Mouse (Mus musculus): Measurements from ENCODE around the gene Mta1. TPM values are rescaled to one million over a fixed set of nuclear protein-coding genes. Genes with fewer than 3 reads are reported as not detected.

Mta1 gene
- polyA plus RNA-seq, 1 experiment from 2014 or later, result 17.2 TPM

- Histone ChIP-seq H3K4me1 (replicated peaks) (peaks cover 33% of the 10 kb centered on the region), H3K9ac (replicated peaks) (peak overlapping the region; percentile 66), H3K27ac (peak overlapping the region; percentile 59; the same call in 1 of the 2 replicates), H3K4me3 (replicated peaks) (peak overlapping the region; percentile 62), H3K9me3 (no peaks in the 10 kb centered on the region), H3K36me3 (no peaks in the 10 kb centered on the region), H3K4me2 (replicated peaks) (peak overlapping the region; percentile 91), H3K27me3 (peaks cover 41% of the 10 kb centered on the region)
- 6% methylated on average over 32 of the region's 32 CpGs for WGBS
- peak; percentile 2 for ATAC-seq
Observed at GRCm38 (mm10) chr12:113155076-113155771, 57.1 kb downstream of the Mta1 start.

- Histone ChIP-seq H3K4me2 (replicated peaks) (peak within 1 kb of the TSS; percentile 91), H3K36me3 (no peaks in the 10 kb centered on the region; the same call in 1 of the 2 replicates), H3K27me3 (peaks cover 34% of the 10 kb centered on the region), H3K27ac (peak within 1 kb of the TSS; percentile 59; the same call in 1 of the 2 replicates), H3K9ac (replicated peaks) (peak within 1 kb of the TSS; percentile 73), H3K4me3 (replicated peaks) (peak within 1 kb of the TSS; percentile 62), H3K9me3 (no peaks in the 10 kb centered on the region), H3K4me1 (replicated peaks) (peaks cover 33% of the 10 kb centered on the region)
- under 1% methylated on average over 46 of the region's 46 CpGs for WGBS
- peak; percentile 98 for ATAC-seq
Observed at GRCm38 (mm10) chr12:113155887-113156539, 57.9 kb downstream of the Mta1 start, which contains the start of gene Tedc1. Gene Tedc1 (plus strand): TSS chr12:113156421.

GRCm38 (mm10) chr12:113156540-113156929 is 58.5 kb downstream of the Mta1 start:
- peak overlapping the region; percentile 73 for H3K9ac ChIP-seq (replicated peaks)
- no peak for ATAC-seq
- peak overlapping the region; percentile 91 for H3K4me2 ChIP-seq (replicated peaks)
- H3K27ac ChIP-seq, result no peak overlapping the region
- peaks cover 4% of the 10 kb centered on the region; the same call in 1 of the 2 replicates for H3K36me3 ChIP-seq
- under 1% methylated on average over 23 of the region's 23 CpGs for WGBS
- no peaks in the 10 kb centered on the region for H3K9me3 ChIP-seq
- peaks cover 29% of the 10 kb centered on the region for H3K4me1 ChIP-seq (replicated peaks)
- peaks cover 30% of the 10 kb centered on the region for H3K27me3 ChIP-seq
- H3K4me3 ChIP-seq (replicated peaks), result peak overlapping the region; percentile 62

GRCm38 (mm10) chr12:113157002-113157401 is 58.9 kb downstream of the Mta1 start:
- Histone ChIP-seq H3K27ac (no peak overlapping the region), H3K9ac (replicated peaks) (peak overlapping the region; percentile 73)

GRCm38 (mm10) chr12:113157521-113157920 is 59.4 kb downstream of the Mta1 start:
- Histone ChIP-seq H3K27ac (no peak overlapping the region), H3K36me3 (peaks cover 14% of the 10 kb centered on the region), H3K4me3 (replicated peaks) (peak overlapping the region; percentile 62; the same call in 1 of the 2 replicates), H3K27me3 (peaks cover 20% of the 10 kb centered on the region), H3K9me3 (no peaks in the 10 kb centered on the region), H3K4me2 (replicated peaks) (peak overlapping the region; percentile 91), H3K4me1 (replicated peaks) (peaks cover 20% of the 10 kb centered on the region), H3K9ac (replicated peaks) (no peak overlapping the region)
- no peak for ATAC-seq
- WGBS, result 92% methylated on average over 8 of the region's 8 CpGs

More at GRCm38 (mm10) chr12:113157002-113157401, 58.9 kb downstream of the Mta1 start:
- peaks cover 24% of the 10 kb centered on the region for H3K4me1 ChIP-seq (replicated peaks)
- peak overlapping the region; percentile 62 for H3K4me3 ChIP-seq (replicated peaks)
- H3K9me3 ChIP-seq, result no peaks in the 10 kb centered on the region
- peaks cover 9% of the 10 kb centered on the region; the same call in 1 of the 2 replicates for H3K36me3 ChIP-seq
- H3K4me2 ChIP-seq (replicated peaks), result peak overlapping the region; percentile 91
- no peak for ATAC-seq
- 39% methylated on average over 8 of the region's 8 CpGs for WGBS
- H3K27me3 ChIP-seq, result peaks cover 25% of the 10 kb centered on the region

GRCm38 (mm10) chr12:113157971-113158370 is 59.9 kb downstream of the Mta1 start:
- H3K27me3 ChIP-seq, result peaks cover 15% of the 10 kb centered on the region
- H3K4me3 ChIP-seq (replicated peaks), result no peak overlapping the region
- ATAC-seq, result no peak
- no peaks in the 10 kb centered on the region for H3K9me3 ChIP-seq
- peaks cover 20% of the 10 kb centered on the region for H3K4me1 ChIP-seq (replicated peaks)
- H3K27ac ChIP-seq, result no peak overlapping the region
- no peak overlapping the region for H3K9ac ChIP-seq (replicated peaks)
- peaks cover 19% of the 10 kb centered on the region for H3K36me3 ChIP-seq
- WGBS, result 91% methylated on average over 8 of the region's 8 CpGs
- peak overlapping the region; percentile 91; the same call in 1 of the 2 replicates for H3K4me2 ChIP-seq (replicated peaks)

GRCm38 (mm10) chr12:113163561-113164006 is 65.5 kb downstream of the Mta1 start:
- Histone ChIP-seq H3K9me3 (no peaks in the 10 kb centered on the region), H3K4me3 (replicated peaks) (no peak overlapping the region), H3K4me2 (replicated peaks) (no peak overlapping the region), H3K4me1 (replicated peaks) (no peaks in the 10 kb centered on the region), H3K27me3 (no peaks in the 10 kb centered on the region), H3K9ac (replicated peaks) (no peak overlapping the region), H3K36me3 (peaks cover 30% of the 10 kb centered on the region), H3K27ac (peak overlapping the region; percentile 70)
- WGBS, result 84% methylated on average over 11 of the region's 11 CpGs
- ATAC-seq, result peak; percentile 74

GRCm38 (mm10) chr12:113168031-113168536 is 70.0 kb downstream of the Mta1 start:
- Histone ChIP-seq H3K4me1 (replicated peaks) (no peaks in the 10 kb centered on the region), H3K4me2 (replicated peaks) (no peak overlapping the region), H3K9ac (replicated peaks) (no peak overlapping the region), H3K9me3 (no peaks in the 10 kb centered on the region), H3K4me3 (replicated peaks) (no peak overlapping the region), H3K36me3 (peaks cover 11% of the 10 kb centered on the region), H3K27me3 (no peaks in the 10 kb centered on the region), H3K27ac (no peak overlapping the region)
- ATAC-seq, result no peak
- 89% methylated on average over 9 of the region's 9 CpGs for WGBS

GRCm38 (mm10) chr12:113176960-113177725 is 79.1 kb downstream of the Mta1 start:
- H3K27ac ChIP-seq, result no peak overlapping the region
- H3K4me2 ChIP-seq (replicated peaks), result no peak overlapping the region
- WGBS, result 86% methylated on average over 18 of the region's 18 CpGs
- no peak overlapping the region for H3K9ac ChIP-seq (replicated peaks)
- H3K4me3 ChIP-seq (replicated peaks), result no peak overlapping the region
- no peaks in the 10 kb centered on the region for H3K9me3 ChIP-seq
- ATAC-seq, result no peak
- H3K4me1 ChIP-seq (replicated peaks), result no peaks in the 10 kb centered on the region
- H3K36me3 ChIP-seq, result no peaks in the 10 kb centered on the region
- H3K27me3 ChIP-seq, result no peaks in the 10 kb centered on the region

- no peak overlapping the region for H3K27ac ChIP-seq
- H3K9ac ChIP-seq (replicated peaks), result no peak overlapping the region
- no peak overlapping the region for H3K4me2 ChIP-seq (replicated peaks)
- 82% methylated on average over 4 of the region's 4 CpGs for WGBS
- no peaks in the 10 kb centered on the region for H3K9me3 ChIP-seq
- no peak for ATAC-seq
- peaks cover 8% of the 10 kb centered on the region; the same call in 1 of the 2 replicates for H3K4me1 ChIP-seq (replicated peaks)
- H3K4me3 ChIP-seq (replicated peaks), result no peak overlapping the region
- H3K27me3 ChIP-seq, result 0 out of 2 replicates have a peak, but pooled peaks cover 6% of the 10 kb centered on the region
- H3K36me3 ChIP-seq, result no peaks in the 10 kb centered on the region
Observed at GRCm38 (mm10) chr12:113181020-113181419, 82.9 kb downstream of the Mta1 start.

- Histone ChIP-seq H3K27me3 (0 out of 2 replicates have a peak, but pooled peaks cover 6% of the 10 kb centered on the region), H3K27ac (peak overlapping the region; percentile 58; the same call in 1 of the 2 replicates), H3K4me3 (replicated peaks) (peak overlapping the region; percentile 76; the same call in 1 of the 2 replicates), H3K4me1 (replicated peaks) (peaks cover 30% of the 10 kb centered on the region), H3K9ac (replicated peaks) (no peak overlapping the region; the same call in 1 of the 2 replicates), H3K36me3 (peaks cover 19% of the 10 kb centered on the region), H3K9me3 (peaks cover 4% of the 10 kb centered on the region; the same call in 1 of the 2 replicates), H3K4me2 (replicated peaks) (peak overlapping the region; percentile 88)
- 66% methylated on average over 5 of the region's 5 CpGs for WGBS
- ATAC-seq, result no peak
Observed at GRCm38 (mm10) chr12:113184945-113185344, 86.9 kb downstream of the Mta1 start.

All from midbrain, embryonic 13.5 days (tissue).